Mouse (Mus musculus) left cerebral cortex, adult 18-20 months (tissue): ENCODE results near the gene Hdac2. TPM values are rescaled to one million over a fixed set of nuclear protein-coding genes. Genes with fewer than 3 reads are reported as not detected.

ENCODE experiments used
- total RNA-seq, 2 experiments: library from RNA; stranded (reverse); gene quantifications; 2 replicates each; pipeline ENCODE4 v1.2.3; 2021

Gene Hdac2
- total RNA-seq, 2 experiments from 2014 or later: 80.3 to 81.3 TPM

Other genes with a start within 250 kb of the Hdac2 start
- 100 to 1,000 TPM; 129 to 141 TPM for gene Marcks, start 164.4 kb downstream of the Hdac2 start, total RNA-seq